Mouse (Mus musculus) heart, embryonic 15.5 days (tissue): ENCODE results near the gene Itga1. TPM values are rescaled to one million over a fixed set of nuclear protein-coding genes. Genes with fewer than 3 reads are reported as not detected.

Experiments
- ATAC-seq: fragments of 200-750 bp; cut with Nextera tagmentation; replicated peaks from 2 replicates; pipeline ENCODE4 v1.8.0; 2017; ENCODE audit warnings: low read depth, moderate TSS enrichment; ENCODE audit not compliant: insufficient number of reproducible peaks, insufficient read depth, low FRiP score
- H3K27ac ChIP-seq: fragments of 300-500 bp; sonication (generic); 2 replicates; pipeline ENCODE4 v1.5.1; 2015; ENCODE audit warnings: mild to moderate bottlenecking, inconsistent platforms
- H3K27me3 ChIP-seq: fragments of 300-500 bp; sonication (generic); 2 replicates; pipeline ENCODE4 v1.6.1; 2015; ENCODE audit warnings: inconsistent platforms
- H3K36me3 ChIP-seq: fragments of 300-500 bp; sonication (generic); 2 replicates; pipeline ENCODE4 v1.6.1; 2015; ENCODE audit warnings: mild to moderate bottlenecking, inconsistent platforms
- H3K4me1 ChIP-seq: fragments of 300-500 bp; sonication (generic); replicated peaks from 2 replicates; pipeline ENCODE4 v1.6.1; 2015; ENCODE audit warnings: inconsistent platforms
- H3K4me2 ChIP-seq: fragments of 300-500 bp; sonication (generic); 2 replicates; pipeline ENCODE4 v1.6.1; 2015; ENCODE audit warnings: inconsistent platforms, mild to moderate bottlenecking, moderate library complexity
- H3K4me3 ChIP-seq: fragments of 300-500 bp; sonication (generic); 2 replicates; pipeline ENCODE4 v1.5.1; 2015; ENCODE audit warnings: mild to moderate bottlenecking, inconsistent platforms
- H3K9ac ChIP-seq: fragments of 300-500 bp; sonication (generic); 2 replicates; pipeline ENCODE4 v1.6.1; 2015; ENCODE audit warnings: mild to moderate bottlenecking, inconsistent platforms
- H3K9me3 ChIP-seq: fragments of 300-500 bp; sonication (generic); replicated peaks from 2 replicates; pipeline ENCODE4 v1.6.1; 2016; ENCODE audit warnings: inconsistent platforms
- WGBS: fragments of 180-500 bp; shearing (Covaris S2); methylation state at CpG from one replicate; pipeline ENCODE4 v1.1.7; 2015; ENCODE audit warnings: mixed read lengths; 5-methylcytosine and 5-hydroxymethylcytosine counted together
- polyA plus RNA-seq: library from polyadenylated mRNA; unstranded; fragments of >200 nt; fragmentation: Nextera tagmentation; extraction: Ambion mirVana; gene quantifications from 2 replicates; pipeline ENCODE4 v1.2.1, GENCODE M21; 2015

Itga1 gene
- 23.5 and 25.6 TPM in 2 replicates for polyA plus RNA-seq

DNA sequence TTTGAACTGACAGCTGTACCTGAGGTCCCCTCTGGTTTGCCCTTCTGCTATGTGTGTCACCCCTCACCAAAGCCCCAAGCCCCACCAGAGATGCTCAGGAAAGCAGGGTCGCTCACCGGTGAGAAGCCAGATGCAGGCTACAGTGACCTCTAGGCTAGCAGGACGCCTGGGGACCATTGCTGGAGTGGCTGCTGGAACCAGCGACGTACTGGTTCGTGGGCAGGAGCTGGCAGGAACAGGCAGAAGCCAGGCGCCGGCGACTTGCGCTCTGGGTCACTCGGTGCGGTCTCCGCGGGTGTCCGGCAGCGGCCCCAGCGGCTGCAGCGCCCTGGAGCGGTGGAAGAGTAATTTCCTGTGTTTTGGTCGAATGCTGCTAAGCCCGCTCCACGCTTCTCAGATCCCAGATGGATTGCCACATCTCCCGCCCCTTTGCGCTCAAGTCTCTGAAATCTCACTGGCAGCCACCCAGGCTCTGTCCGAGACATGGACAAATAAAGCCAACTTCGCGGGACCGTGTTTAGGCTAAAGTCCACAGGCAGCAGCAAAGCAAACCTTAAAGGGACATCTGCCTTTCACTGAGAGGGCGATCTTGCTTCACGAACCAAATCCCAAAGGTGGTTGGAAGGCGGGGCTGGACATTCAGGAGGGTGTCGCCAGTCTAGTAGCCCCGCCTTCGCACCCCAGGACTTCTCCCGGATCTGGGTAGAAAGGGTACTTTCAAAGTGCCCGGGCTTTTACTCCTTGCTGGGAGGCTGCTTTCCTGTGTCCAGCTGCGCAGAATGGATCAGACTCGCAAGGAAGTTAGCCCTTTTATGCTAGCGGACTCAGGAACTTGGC is at the start of gene Itga1, which contains the start of gene Gm49395:
Gene Itga1, minus strand, starts transcription at position 610 of the 837 bp plus-strand sequence.
Gene Gm49395, minus strand, starts transcription at position 567 of the 837 bp plus-strand sequence.
- peak within 1 kb of the TSS; percentile 71 for H3K4me3 ChIP-seq
- peaks cover 22% of the 10 kb centered on the region for H3K4me1 ChIP-seq
- peak within 1 kb of the TSS; percentile 95 for H3K27ac ChIP-seq
- H3K27me3 ChIP-seq: no peaks in the 10 kb centered on the region
- ATAC-seq: peak; percentile 90
- H3K36me3 ChIP-seq: no peaks in the 10 kb centered on the region
- under 1% methylated on average over 39 of the region's 39 CpGs for WGBS
- H3K9ac ChIP-seq: peak within 1 kb of the TSS; percentile 77
- peak within 1 kb of the TSS; percentile 79 for H3K4me2 ChIP-seq
- no peaks in the 10 kb centered on the region for H3K9me3 ChIP-seq

DNA sequence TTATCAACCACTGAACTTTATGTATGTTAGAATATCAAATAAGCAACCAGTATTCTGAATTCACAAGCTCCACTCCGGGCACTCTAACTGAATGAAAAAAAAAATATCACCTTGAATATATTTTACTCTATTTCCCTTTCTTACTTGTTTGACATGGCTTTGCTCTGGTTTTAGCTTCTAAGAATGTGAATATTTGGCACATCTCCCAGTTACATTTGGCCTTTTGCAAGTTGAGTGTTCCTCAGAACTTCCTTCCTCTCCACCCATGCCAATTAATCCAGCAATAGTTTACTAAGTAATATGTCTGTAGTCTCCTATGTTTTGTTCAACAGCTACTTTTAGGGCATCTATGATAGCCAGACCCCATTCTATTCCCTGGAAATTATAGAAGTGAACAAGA is 48.8 kb upstream of the Itga1 start:
- no peaks in the 10 kb centered on the region for H3K36me3 ChIP-seq
- H3K9me3 ChIP-seq: no peaks in the 10 kb centered on the region
- no peaks in the 10 kb centered on the region for H3K4me1 ChIP-seq
- H3K4me3 ChIP-seq: no peak overlapping the region
- no peak overlapping the region for H3K27ac ChIP-seq
- no peak for ATAC-seq
- no peak overlapping the region for H3K4me2 ChIP-seq
- no peaks in the 10 kb centered on the region for H3K27me3 ChIP-seq
- H3K9ac ChIP-seq: no peak overlapping the region
- whole genome bisulfite sequencing: 75% methylated on average over 1 of the region's 1 CpGs

DNA sequence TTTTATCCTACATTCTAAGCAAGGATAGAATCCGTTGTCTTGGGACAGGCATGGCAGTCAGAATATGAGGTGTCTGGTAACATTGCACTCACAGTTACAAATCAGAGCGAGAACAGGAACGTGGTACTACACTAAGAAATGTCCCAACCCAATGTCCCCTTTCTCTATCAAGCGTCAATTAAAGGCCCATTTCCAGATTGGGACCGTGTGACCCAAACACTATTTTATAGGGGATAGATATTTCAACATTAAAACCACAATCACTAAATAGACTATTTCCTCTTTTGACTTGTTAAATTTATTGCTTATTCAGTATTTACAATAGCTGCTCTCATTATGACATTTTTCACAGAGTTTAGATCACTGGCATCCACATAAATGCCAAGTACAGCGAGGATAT is 48.1 kb upstream of the Itga1 start:
- H3K4me2 ChIP-seq: no peak overlapping the region
- no peak for ATAC-seq

DNA sequence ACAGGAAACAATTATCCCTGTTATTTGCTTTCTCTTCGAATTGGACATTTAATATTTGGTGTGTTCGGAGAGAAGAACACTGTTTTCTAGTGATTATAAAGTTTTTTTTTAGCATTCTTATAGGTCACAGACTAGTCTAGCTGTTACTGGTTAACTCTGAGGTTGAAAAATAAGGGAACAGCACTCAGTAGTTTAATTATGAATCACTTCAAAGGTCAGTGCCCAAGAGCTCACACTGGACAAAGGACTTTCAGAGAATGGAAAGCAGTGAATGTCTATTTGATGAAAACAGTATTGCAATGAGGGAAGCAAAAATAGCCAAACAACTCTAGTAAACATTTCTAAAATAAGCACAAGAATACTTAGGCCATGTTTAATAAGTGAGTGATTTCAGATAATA is 41.8 kb upstream of the Itga1 start:
- Histone ChIP-seq H3K4me2 (no peak overlapping the region), H3K4me1 (no peaks in the 10 kb centered on the region), H3K36me3 (no peaks in the 10 kb centered on the region), H3K27ac (no peak overlapping the region), H3K9me3 (no peaks in the 10 kb centered on the region), H3K27me3 (no peaks in the 10 kb centered on the region), H3K9ac (no peak overlapping the region), H3K4me3 (no peak overlapping the region)
- WGBS: 85% methylated on average over 2 of the region's 2 CpGs
- ATAC-seq: no peak

More for the DNA sequence above, 48.1 kb upstream of the Itga1 start:
- H3K36me3 ChIP-seq: no peaks in the 10 kb centered on the region
- no peak overlapping the region for H3K4me3 ChIP-seq
- no peaks in the 10 kb centered on the region for H3K4me1 ChIP-seq
- H3K9ac ChIP-seq: no peak overlapping the region
- H3K9me3 ChIP-seq: no peaks in the 10 kb centered on the region
- no peaks in the 10 kb centered on the region for H3K27me3 ChIP-seq
- WGBS: 84% methylated on average over 6 of the region's 6 CpGs
- no peak overlapping the region for H3K27ac ChIP-seq

DNA sequence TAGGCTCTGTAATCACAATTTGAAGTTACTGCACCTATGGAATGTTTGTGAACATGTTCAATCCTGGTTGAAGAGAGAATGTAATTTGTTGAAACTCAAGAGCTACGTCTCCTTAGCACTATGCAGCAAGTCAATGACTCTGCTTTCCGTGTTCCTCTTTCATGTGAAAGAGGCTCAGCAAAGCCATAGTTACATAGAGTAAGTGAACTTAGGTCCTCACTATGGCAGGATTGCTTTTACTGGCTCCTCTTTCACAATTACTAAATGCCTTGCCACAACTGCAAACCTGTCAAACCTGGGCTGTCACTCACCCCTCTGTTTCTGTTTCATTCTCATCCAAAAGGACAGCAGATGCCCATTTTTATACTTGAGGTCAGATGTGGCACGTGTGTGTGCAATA is 40.3 kb upstream of the Itga1 start:
- H3K4me1 ChIP-seq: no peaks in the 10 kb centered on the region
- H3K4me2 ChIP-seq: no peak overlapping the region
- 86% methylated on average over 3 of the region's 3 CpGs for whole genome bisulfite sequencing
- no peaks in the 10 kb centered on the region for H3K27me3 ChIP-seq
- no peaks in the 10 kb centered on the region for H3K36me3 ChIP-seq
- H3K4me3 ChIP-seq: no peak overlapping the region
- no peaks in the 10 kb centered on the region for H3K9me3 ChIP-seq
- no peak overlapping the region for H3K9ac ChIP-seq
- H3K27ac ChIP-seq: no peak overlapping the region
- ATAC-seq: no peak

DNA sequence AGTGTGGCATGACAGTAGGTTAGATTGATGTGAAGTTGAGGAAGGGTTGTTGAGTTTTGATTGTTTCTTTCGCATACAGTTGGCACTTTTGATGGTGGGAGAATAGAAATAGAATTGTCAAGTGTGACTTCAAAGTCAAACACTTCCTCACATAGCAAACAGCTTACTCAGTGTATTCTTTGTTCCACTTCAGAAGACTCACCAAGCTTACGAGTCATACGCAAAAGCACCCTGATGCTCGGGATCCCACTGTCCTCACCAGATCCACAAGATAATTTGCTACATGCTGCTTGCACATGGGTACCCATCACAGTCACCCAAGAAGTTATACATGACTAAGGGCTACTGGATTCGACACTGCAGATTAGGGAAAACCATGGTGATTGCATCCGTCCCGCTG is 36.7 kb upstream of the Itga1 start:
- H3K9ac ChIP-seq: no peak overlapping the region
- H3K27ac ChIP-seq: no peak overlapping the region
- H3K36me3 ChIP-seq: no peaks in the 10 kb centered on the region
- H3K4me2 ChIP-seq: no peak overlapping the region
- ATAC-seq: no peak
- no peaks in the 10 kb centered on the region for H3K4me1 ChIP-seq
- no peaks in the 10 kb centered on the region for H3K27me3 ChIP-seq
- WGBS: 80% methylated on average over 7 of the region's 7 CpGs
- no peaks in the 10 kb centered on the region for H3K9me3 ChIP-seq
- no peak overlapping the region for H3K4me3 ChIP-seq

DNA sequence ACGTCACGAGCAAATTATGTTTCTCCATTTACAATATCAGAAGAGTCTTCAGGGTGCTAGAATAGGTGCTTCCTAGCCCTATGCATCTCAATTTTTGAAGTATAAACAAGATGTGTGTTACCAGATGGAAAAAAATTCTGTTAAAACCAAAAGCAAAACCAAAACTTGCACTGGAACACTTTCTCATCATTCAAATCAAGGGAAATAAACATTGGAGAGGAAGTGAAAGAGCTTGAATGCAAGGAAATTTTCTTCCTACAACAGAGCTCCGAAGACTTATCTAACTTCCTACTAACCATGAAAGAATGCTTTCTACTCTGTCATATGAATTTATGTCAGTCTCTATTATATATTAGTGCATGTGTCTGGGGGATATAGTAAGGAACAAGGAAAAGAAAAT is 35.0 kb upstream of the Itga1 start:
- no peak for ATAC-seq
- no peak overlapping the region for H3K9ac ChIP-seq
- H3K36me3 ChIP-seq: no peaks in the 10 kb centered on the region
- no peaks in the 10 kb centered on the region for H3K27me3 ChIP-seq
- H3K27ac ChIP-seq: no peak overlapping the region
- H3K4me1 ChIP-seq: 0 out of 2 replicates have a peak, but pooled peaks cover 3% of the 10 kb centered on the region
- WGBS: 78% methylated on average over 3 of the region's 3 CpGs
- H3K9me3 ChIP-seq: no peaks in the 10 kb centered on the region
- no peak overlapping the region for H3K4me3 ChIP-seq
- no peak overlapping the region for H3K4me2 ChIP-seq

DNA sequence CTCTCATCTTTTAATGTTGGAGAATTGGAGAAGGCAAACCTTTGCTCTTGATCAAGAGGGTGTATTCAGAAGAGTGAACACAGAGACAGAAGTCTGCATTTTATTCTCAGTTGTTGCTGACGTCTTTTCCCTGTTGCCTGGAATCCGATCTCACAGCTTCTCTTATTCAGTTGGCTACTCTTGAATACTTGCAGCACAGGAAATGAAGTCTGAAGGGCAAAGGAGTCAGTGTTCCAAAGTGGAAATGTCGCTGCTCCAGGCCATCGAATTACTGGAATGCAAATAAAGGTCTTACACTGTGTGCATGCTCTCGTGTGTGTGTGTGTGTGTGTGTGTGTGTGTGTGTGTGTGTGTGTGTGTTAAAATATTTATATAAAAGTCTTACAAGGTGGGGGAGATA is 30.7 kb upstream of the Itga1 start:
- 16% methylated on average over 5 of the region's 5 CpGs for WGBS
- Histone ChIP-seq H3K9me3 (no peaks in the 10 kb centered on the region), H3K4me2 (peak overlapping the region; percentile 40), H3K4me3 (no peak overlapping the region), H3K27ac (peak overlapping the region; percentile 61), H3K36me3 (no peaks in the 10 kb centered on the region), H3K4me1 (0 out of 2 replicates have a peak, but pooled peaks cover 3% of the 10 kb centered on the region), H3K27me3 (no peaks in the 10 kb centered on the region), H3K9ac (no peak overlapping the region)
- no peak for ATAC-seq

DNA sequence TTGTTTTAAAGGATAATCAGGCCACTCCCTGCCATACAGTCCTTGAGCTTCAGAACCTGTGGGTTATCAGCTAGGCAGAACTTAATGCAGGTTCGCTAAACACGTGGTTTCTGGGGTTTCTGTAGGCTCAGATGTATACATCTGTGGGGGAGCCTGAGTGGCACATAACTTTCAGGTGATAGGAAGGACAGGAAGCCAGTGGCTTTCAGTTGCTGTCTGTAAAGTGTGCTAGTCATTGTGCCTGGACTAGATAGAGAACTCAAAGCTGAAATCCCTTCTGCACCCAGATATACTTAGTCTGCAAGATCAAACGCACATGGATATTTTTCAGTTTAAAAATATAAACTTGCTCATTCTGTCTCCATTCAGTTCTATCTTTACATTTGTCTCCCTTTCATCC is 29.6 kb upstream of the Itga1 start:
- Histone ChIP-seq H3K4me2 (no peak overlapping the region), H3K9ac (no peak overlapping the region), H3K4me3 (no peak overlapping the region), H3K4me1 (0 out of 2 replicates have a peak, but pooled peaks cover 3% of the 10 kb centered on the region), H3K27me3 (no peaks in the 10 kb centered on the region), H3K9me3 (no peaks in the 10 kb centered on the region), H3K27ac (no peak overlapping the region), H3K36me3 (no peaks in the 10 kb centered on the region)
- WGBS: 50% methylated on average over 3 of the region's 3 CpGs
- ATAC-seq: no peak

DNA sequence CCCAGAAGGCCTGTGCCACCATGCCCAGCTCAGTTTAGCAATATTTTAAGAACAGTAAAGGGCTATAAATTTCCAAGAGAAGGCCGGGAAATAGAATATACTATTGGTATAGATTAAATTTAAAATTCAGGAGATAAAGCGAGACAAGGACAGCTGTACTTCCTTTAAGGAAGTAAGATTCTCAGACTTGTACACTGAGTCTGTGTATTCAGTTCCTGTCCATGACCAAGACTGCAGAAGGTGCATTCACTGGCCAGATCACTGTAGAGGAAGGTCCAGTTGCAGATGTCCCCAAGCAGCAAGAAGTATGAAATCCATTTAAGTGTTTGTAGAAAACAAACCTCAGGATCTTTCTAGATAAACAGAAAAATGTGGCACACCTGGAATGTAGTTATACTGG is 28.3 kb upstream of the Itga1 start:
- 0 out of 2 replicates have a peak, but pooled peaks cover 3% of the 10 kb centered on the region for H3K4me1 ChIP-seq
- H3K9me3 ChIP-seq: no peaks in the 10 kb centered on the region
- no peak overlapping the region for H3K4me2 ChIP-seq
- H3K4me3 ChIP-seq: no peak overlapping the region
- H3K36me3 ChIP-seq: no peaks in the 10 kb centered on the region
- WGBS: 67% methylated on average over 2 of the region's 2 CpGs
- no peak overlapping the region for H3K27ac ChIP-seq
- no peak overlapping the region for H3K9ac ChIP-seq
- ATAC-seq: no peak
- H3K27me3 ChIP-seq: no peaks in the 10 kb centered on the region

DNA sequence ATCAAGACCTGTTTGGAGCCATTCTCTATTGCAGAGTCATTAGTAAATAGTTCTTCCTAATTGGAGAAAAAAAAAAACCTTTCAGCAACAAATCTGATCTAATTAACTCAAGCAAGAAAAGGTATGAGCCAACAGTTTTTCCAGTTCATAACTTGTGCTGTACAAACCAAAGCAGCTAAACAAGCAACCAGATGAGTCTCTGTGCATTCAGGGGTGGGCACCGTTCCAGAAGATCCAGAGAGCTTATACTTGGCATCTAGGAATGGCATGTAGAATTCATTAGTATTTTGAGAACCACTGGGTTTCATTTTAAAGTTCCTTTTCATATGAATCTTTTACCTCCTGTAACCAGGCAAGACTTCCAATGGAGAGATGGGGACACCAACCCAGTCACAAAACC is 26.1 kb upstream of the Itga1 start:
- H3K36me3 ChIP-seq: no peaks in the 10 kb centered on the region
- no peaks in the 10 kb centered on the region for H3K9me3 ChIP-seq
- H3K4me3 ChIP-seq: no peak overlapping the region
- H3K27ac ChIP-seq: no peak overlapping the region
- H3K4me1 ChIP-seq: 0 out of 2 replicates have a peak, but pooled peaks cover 3% of the 10 kb centered on the region
- H3K4me2 ChIP-seq: no peak overlapping the region
- 79% methylated on average over 1 of the region's 1 CpGs for WGBS
- H3K27me3 ChIP-seq: no peaks in the 10 kb centered on the region
- no peak for ATAC-seq
- no peak overlapping the region for H3K9ac ChIP-seq

DNA sequence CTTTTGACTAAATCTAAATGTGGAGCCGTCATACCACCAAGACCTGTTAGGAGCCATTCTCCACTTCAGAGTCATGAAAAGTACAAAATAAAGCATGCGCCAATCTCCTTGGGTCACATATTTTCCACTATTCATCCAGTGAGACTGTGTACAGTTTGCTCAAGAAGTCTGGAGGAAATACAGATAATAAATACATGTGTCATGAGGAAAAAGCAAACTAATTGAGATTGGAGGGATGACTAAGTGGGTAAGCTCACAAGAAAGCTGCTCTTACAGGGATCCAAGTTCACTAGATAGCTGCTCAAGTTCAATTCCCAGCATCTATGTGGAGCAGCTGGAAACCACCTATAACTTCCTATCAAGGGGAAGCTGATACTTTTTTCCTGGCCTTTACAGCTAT is 24.8 kb upstream of the Itga1 start:
- H3K9ac ChIP-seq: no peak overlapping the region
- no peak for ATAC-seq
- 87% methylated on average over 2 of the region's 2 CpGs for WGBS

More for the DNA sequence above, 24.8 kb upstream of the Itga1 start:
- Histone ChIP-seq H3K27ac (no peak overlapping the region), H3K4me3 (no peak overlapping the region), H3K9me3 (no peaks in the 10 kb centered on the region), H3K4me1 (no peaks in the 10 kb centered on the region), H3K27me3 (no peaks in the 10 kb centered on the region), H3K36me3 (no peaks in the 10 kb centered on the region), H3K4me2 (no peak overlapping the region)
